Mouse (Mus musculus): ENCODE results near the gene Gm49321.

GRCm38 (mm10) chr12:73904133-73904934 is 33.1 kb upstream of the Gm49321 start:
- no peak for TF ChIP-seq CTCF (IDR thresholded peaks at IDR 0.05; ENCODE audit: control insufficient read depth, insufficient read depth, insufficient read length)
- peak; percentile 7 for TF ChIP-seq USF1 (IDR thresholded peaks at IDR 0.05; ENCODE audit: low read depth)
- no peak for TF ChIP-seq MAX (IDR thresholded peaks at IDR 0.05)
